Mouse (Mus musculus): ENCODE data around the gene Prkg1. TPM values are rescaled to one million over a fixed set of nuclear protein-coding genes. Genes with fewer than 3 reads are reported as not detected.

Prkg1 gene
- total RNA-seq, 2 experiments from 2014 or later, result 13.5 to 15.5 TPM

- DNase-seq, result no peak
- intact Hi-C loops (cut with DNase I), result no loop called here
These were observed 110.8 kb downstream of the Prkg1 start for GRCm38 (mm10) chr19:31654022-31654421.

GRCm38 (mm10) chr19:31650452-31650851, 114.4 kb downstream of the Prkg1 start:
- DNase-seq, result no peak
- intact Hi-C loops (cut with DNase I), result no loop called here

GRCm38 (mm10) chr19:31647492-31647891, 117.3 kb downstream of the Prkg1 start:
- intact Hi-C loops (cut with DNase I), result no loop called here
- peak; percentile 46 for DNase-seq

GRCm38 (mm10) chr19:31630899-31631869, 133.6 kb downstream of the Prkg1 start:
- intact Hi-C loops (cut with DNase I), result no loop called here
- DNase-seq, result no peak

GRCm38 (mm10) chr19:31621716-31622115, 143.1 kb downstream of the Prkg1 start:
- intact Hi-C loops (cut with DNase I), result no loop called here
- DNase-seq, result no peak

- DNase-seq, result no peak
These were observed 148.0 kb downstream of the Prkg1 start for GRCm38 (mm10) chr19:31616830-31617229.

GRCm38 (mm10) chr19:31616159-31616558, 148.7 kb downstream of the Prkg1 start:
- no peak for DNase-seq
- intact Hi-C loops (cut with DNase I), result no loop called here

More at GRCm38 (mm10) chr19:31616830-31617229, 148.0 kb downstream of the Prkg1 start:
- intact Hi-C loops (cut with DNase I), result no loop called here

- intact Hi-C loops (cut with DNase I), result no loop called here
- no peak for DNase-seq
These were observed 151.7 kb downstream of the Prkg1 start for GRCm38 (mm10) chr19:31613146-31613545.

GRCm38 (mm10) chr19:31602578-31602977, 162.3 kb downstream of the Prkg1 start:
- no peak for DNase-seq
- intact Hi-C loops (cut with DNase I), result no loop called here

- DNase-seq, result no peak
- intact Hi-C loops (cut with DNase I), result no loop called here
These were observed 170.8 kb downstream of the Prkg1 start for GRCm38 (mm10) chr19:31594011-31594410.

- no peak for DNase-seq
- intact Hi-C loops (cut with DNase I), result no loop called here
These were observed 174.1 kb downstream of the Prkg1 start for GRCm38 (mm10) chr19:31590701-31591100.

- intact Hi-C loops (cut with DNase I), result no loop called here
- no peak for DNase-seq
These were observed 187.7 kb downstream of the Prkg1 start for GRCm38 (mm10) chr19:31577092-31577491.

- intact Hi-C loops (cut with DNase I), result no loop called here
- DNase-seq, result no peak
These were observed 200.5 kb downstream of the Prkg1 start for GRCm38 (mm10) chr19:31564329-31564728.

GRCm38 (mm10) chr19:31546063-31546462, 218.8 kb downstream of the Prkg1 start:
- intact Hi-C loops (cut with DNase I), result no loop called here
- no peak for DNase-seq

- intact Hi-C loops (cut with DNase I), result no loop called here
- DNase-seq, result peak; percentile 2
These were observed 233.5 kb downstream of the Prkg1 start for GRCm38 (mm10) chr19:31531249-31531740.

- intact Hi-C loops (cut with DNase I), result no loop called here
- DNase-seq, result peak; percentile 8
These were observed 234.2 kb downstream of the Prkg1 start for GRCm38 (mm10) chr19:31530616-31531015.

- no peak for DNase-seq
These were observed 234.9 kb downstream of the Prkg1 start for GRCm38 (mm10) chr19:31529890-31530289.

GRCm38 (mm10) chr19:31514490-31514889, 250.3 kb downstream of the Prkg1 start:
- intact Hi-C loops (cut with DNase I), result no loop called here

More at GRCm38 (mm10) chr19:31529890-31530289, 234.9 kb downstream of the Prkg1 start:
- intact Hi-C loops (cut with DNase I), result no loop called here

GRCm38 (mm10) chr19:31507831-31508230, 257.0 kb downstream of the Prkg1 start:
- no peak for DNase-seq
- intact Hi-C loops (cut with DNase I), result no loop called here

More at GRCm38 (mm10) chr19:31514490-31514889, 250.3 kb downstream of the Prkg1 start:
- no peak for DNase-seq

GRCm38 (mm10) chr19:31506296-31506695, 258.5 kb downstream of the Prkg1 start:
- intact Hi-C loops (cut with DNase I), result no loop called here
- no peak for DNase-seq

GRCm38 (mm10) chr19:31505041-31505440, 259.8 kb downstream of the Prkg1 start:
- no peak for DNase-seq
- intact Hi-C loops (cut with DNase I), result no loop called here

GRCm38 (mm10) chr19:31497386-31497785, 267.4 kb downstream of the Prkg1 start:
- no peak for DNase-seq
- intact Hi-C loops (cut with DNase I), result no loop called here

Measured in left cerebral cortex, postnatal 4 days (tissue).